Mouse (Mus musculus): ENCODE measurements at regions not wholly inside any gene's neighbourhood (a gene's known extent, or its start where the extent isn't known, plus 50 kb on each side); places are given as distances from the start of the nearest gene placed in this dataset.
"Not testable (repeated sequence)": the region's sequence is repeated elsewhere in the genome, so short reads cannot be mapped to it uniquely, and the experiment has no call there.

DNA sequence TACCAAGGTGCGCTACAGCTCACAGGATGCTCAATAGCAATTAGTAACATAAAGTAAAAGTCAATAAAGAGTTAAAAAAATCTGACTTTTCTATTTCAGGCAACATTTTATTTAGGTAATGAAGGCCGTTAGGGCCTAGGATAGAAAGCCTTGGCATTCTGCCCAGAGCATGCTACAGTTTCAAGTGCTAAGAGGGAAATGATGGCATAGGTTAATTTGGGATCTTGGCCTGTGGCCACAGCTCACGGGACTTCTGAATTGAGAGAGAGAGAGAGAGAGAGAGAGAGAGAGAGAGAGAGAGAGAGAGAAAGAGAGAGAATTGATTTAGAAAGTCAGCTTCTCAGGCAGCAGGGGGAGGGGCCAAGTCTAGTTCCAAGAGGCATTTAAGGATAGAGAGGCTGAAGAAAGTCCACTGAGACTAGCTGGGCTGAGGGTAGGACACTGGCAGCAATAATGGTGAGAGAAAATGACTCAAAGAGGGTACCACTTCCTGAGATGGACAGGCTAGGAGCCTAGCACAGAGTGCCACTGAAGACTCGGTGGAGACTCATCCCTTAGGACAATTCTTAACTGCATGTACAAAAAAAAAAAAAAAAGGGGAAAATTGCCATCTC, 52.6 kb upstream of the Klf14 start:
- peak; percentile 58 for DNase-seq

DNA sequence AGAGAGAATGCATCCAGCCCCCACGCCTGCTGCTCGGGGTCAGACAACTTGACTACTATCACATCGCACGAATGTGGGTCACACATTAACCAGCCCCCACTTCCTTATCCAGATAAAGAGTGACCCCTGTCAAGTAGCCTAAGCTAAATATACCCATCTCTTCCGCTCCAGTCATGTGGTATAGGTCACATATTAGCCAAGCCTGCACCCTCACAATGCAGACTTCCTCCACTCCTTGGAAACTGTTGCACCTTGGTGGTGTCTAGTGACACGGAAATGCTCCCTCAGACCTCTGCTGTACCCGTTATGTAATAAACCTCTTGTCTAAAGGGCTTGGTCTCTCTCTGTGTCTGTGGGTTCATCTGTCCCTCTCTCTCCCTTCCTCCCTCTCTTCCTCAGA, 57.7 kb upstream of the Klf14 start:
- no peak for DNase-seq

GRCm38 (mm10) chr6:31021776-31022175, 62.9 kb upstream of the Klf14 start:
- no peak for DNase-seq

DNA sequence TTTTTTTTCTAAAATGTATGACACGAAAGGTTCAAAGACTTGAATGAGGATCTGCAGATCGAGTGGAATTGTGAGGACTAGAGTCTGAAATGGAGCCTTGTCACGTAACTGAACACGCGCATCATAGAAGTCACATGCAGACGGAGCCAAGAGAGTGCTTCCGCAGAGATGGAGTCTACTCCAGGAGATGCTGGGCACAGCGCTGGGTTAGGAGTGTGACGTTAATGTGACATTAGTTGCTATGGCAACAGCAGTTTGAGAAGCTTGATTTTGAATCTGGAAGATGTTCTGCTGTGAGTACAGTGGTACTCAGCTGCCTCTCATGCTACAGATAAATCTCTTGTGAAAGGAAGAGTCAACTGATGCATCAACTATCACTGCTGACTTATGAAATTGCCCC, 70.9 kb upstream of the Klf14 start:
- DNase-seq = no peak

GRCm38 (mm10) chr6:31031022-31031421, 72.1 kb upstream of the Klf14 start:
- no peak for DNase-seq

GRCm38 (mm10) chr6:31032147-31032546, 73.3 kb upstream of the Klf14 start:
- no peak for DNase-seq

DNA sequence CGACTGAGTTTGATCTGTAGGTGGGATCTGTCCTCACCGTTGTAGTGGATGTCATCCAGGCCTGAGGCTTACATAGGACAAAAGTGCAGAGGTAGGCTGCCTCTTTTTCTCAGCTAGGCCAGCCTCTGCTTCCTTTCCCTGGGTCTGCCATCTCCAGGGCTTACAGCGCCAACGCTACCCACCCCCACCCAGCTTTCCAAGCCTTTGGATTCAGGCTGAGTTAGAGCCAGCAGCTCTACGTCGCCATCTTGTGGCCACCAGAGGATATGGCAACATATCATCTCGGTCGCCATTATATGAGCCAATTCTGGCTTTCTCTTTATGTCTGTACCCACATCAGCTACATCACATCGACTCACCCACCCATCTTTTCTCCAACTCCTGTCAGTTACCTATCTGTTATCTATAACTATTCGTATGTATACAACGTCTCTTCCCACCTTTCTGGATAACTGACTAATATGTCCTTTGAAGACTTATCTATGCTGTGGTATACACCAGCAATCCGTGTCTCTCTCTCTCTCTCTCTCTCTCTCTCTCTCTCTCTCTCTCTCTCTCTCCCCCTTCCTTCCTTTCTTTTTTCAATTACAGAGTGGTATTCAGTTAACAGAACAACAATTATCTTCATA, 74.2 kb upstream of the Klf14 start:
- DNase-seq = no peak

DNA sequence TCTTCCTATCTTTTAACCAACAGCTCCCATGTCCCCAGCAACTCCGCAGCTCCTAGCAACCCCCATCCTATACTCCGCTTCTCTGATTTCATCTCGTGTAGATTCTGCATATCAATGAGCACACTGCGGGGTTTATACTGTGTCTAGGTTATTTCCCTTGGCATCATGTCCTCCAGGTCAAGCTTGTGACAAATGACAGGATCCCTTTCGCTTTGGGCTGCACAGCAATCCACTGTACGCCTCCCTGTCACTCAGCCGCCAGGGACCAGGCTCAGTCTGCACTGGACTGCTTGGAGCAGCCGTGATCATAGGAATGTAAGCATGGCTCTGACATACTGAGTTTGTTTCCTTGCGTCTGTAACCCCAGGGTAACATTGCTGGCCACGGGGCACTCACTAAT, 75.9 kb upstream of the Klf14 start:
- DNase-seq = no peak

DNA sequence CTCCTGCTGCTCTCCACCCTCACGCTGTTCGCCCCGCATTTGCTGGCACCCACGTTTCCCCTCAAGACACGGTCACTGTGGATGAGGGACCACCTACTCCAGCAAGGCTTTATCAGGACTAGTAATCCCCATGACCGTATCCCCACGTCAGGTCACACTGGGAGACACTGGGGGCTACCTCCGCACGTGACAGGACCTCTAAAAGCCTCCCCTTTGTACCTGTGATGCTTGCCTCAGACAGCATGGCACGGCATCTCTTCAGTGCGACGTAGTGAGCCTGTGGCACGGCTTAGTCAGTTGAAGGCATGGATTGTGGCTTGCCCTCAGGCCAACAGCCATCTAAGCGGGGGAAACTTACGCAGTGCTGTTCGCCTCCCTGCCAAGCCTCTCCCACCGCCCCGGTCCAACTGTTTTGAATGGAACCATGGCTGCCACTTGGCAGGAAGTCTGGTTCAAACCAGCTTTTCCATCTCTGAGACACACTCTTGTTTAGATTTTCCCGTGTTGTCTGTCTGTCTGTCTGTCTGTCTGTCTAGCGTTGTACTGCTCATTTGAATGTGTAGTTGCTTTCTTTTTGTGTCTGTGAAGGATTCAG, 79.0 kb upstream of the Klf14 start:
- DNase-seq = no peak

- DNase-seq = not testable (repeated sequence)
Observed at GRCm38 (mm10) chr6:31038445-31038844, 79.6 kb upstream of the Klf14 start.

DNA sequence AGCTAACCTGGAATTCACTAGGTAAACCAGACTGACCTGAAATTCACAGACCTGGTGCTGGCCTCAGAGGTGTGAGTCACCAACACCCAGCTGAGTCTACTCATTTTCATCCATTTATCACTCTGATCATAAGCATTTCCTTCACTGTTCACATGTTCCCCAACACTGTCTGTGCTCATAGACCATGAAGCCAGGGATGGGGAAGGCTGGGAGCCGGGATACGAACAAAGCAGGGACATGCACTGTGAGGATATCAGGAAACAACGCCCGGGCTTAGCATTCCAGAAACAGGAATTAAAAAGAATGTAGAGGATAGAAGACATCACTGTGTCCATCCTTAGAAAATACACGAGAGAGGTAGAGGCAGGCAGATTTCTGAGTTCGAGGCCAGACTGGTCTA, 80.6 kb upstream of the Klf14 start:
- no peak for DNase-seq

GRCm38 (mm10) chr6:31040783-31041182, 81.9 kb upstream of the Klf14 start:
- DNase-seq = no peak

GRCm38 (mm10) chr6:31043368-31043767, 84.5 kb upstream of the Klf14 start:
- no peak for DNase-seq

DNA sequence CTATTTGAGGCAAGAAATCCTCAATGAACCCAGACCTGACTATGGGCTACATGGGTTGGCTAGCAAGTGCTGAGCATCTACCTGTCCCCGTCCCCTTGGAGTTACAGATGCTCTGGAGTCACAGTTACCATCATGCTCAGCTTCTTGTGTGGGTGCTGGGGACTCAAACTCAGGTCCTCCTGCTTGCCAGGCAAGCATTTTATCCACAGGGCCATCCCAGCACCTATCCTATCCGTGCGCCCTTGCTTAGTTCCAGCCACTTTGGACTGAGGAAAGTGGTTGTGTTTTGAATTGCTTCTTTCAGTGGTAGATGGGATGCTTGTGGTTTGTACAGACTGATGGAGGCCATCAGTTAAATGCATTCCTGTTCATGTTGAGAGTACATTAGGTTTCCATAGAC, 85.0 kb upstream of the Klf14 start:
- no peak for DNase-seq

GRCm38 (mm10) chr6:31046197-31046596, 87.3 kb upstream of the Klf14 start:
- DNase-seq = no peak

DNA sequence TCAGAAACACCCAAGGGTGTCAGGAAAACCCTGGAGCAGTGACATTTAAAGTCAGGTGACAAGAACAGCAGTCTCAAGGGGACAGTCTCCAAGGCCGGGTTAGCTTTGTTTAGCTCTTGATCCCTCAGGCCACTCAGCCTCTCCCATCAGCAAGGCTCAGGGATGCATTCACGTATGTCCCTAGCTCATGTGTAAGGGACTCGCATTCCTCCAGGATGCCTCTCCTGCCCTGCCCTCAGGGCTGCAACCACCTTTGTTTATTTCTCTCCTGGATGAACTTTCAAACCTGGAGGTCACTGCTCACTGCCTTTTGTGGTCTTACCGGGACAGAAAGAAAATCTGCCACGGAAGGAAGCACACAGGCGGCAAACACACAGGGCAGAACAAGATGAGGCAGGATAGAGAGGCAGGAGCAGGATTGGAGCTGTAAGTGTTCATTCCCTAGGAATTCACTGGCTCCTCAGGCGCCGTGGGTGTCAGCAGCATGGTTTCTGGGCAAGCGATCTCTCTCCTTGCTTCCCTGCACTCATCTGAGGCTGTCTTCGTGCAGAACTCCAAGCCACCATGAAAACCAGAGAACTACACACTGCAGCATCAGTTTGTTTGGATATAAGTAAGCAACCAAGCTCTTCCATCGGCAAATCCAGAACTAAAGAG, 90.2 kb upstream of the Klf14 start:
- DNase-seq = no peak

GRCm38 (mm10) chr6:31050831-31051230, 92.0 kb upstream of the Klf14 start:
- DNase-seq = no peak

DNA sequence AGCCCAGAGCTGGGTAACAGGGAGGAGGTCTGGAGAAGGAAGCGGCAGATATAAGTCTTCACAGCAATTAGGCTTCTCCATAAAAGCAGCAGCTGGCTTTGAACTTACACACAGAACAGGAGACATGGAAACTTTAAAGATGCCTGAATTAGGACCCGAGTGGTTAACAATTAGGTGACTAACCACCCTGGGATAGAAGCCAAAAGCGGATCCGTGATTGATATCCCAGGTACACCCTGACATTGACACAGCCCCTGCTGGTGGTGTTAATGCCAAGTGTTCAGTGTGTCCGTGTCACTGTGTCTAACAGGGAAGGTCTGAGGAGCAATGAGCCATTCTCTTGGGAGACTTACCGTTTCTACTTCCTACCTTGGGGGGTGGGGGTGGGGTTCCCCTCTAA, 92.9 kb upstream of the Klf14 start:
- no peak for DNase-seq

GRCm38 (mm10) chr6:31053003-31053402, 94.1 kb upstream of the Klf14 start:
- no peak for DNase-seq

GRCm38 (mm10) chr6:31056786-31057566, 98.1 kb upstream of the Klf14 start:
- DNase-seq = no peak

- no peak for DNase-seq
Observed at GRCm38 (mm10) chr6:31058299-31058698, 99.4 kb upstream of the Klf14 start.

DNA sequence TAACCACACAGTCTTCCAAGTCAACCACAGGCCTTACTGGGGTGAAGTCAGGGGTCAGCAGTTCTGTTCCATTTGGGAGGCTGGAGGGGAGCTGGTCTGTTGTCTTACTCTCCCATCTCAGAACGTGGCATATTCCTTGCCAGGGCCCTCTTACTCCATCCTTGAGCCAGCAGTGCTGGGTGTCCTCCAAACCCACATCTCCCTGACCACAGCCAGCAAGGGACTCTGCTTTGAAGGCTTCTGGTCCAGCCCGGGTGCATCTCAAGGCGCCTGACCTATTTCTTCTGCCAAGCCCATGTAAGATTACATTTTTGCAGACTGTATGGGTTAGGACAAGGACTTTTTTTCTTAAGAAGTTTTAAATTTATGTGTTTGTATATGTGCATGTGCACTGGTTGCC, 100.1 kb upstream of the Klf14 start:
- no peak for DNase-seq

- no peak for DNase-seq
Observed at GRCm38 (mm10) chr6:31061813-31062212, 102.9 kb upstream of the Klf14 start.
